Mouse (Mus musculus) bone marrow, adult 2 months (tissue): ENCODE data around the gene Dnase1l2. TPM values are rescaled to one million over a fixed set of nuclear protein-coding genes. Genes with fewer than 3 reads are reported as not detected.

Source experiments
- H3K27ac ChIP-seq: fragments of 200-500 bp; 2 replicates; pipeline ENCODE4 v1.5.1; 2012; ENCODE audit warnings: low read depth, mild to moderate bottlenecking, control low read depth, inconsistent platforms, low read length; ENCODE audit not compliant: control insufficient read depth, poor library complexity, insufficient read depth
- H3K4me1 ChIP-seq: fragments of 200-500 bp; 2 replicates; pipeline ENCODE4 v1.6.1; 2011; ENCODE audit warnings: low read length; ENCODE audit not compliant: control insufficient read depth, insufficient read depth
- H3K4me3 ChIP-seq: fragments of 200-500 bp; replicated peaks from 2 replicates; pipeline ENCODE3; 2011; ENCODE audit warnings: mild to moderate bottlenecking, low read depth, low read length, control low read depth; ENCODE audit not compliant: control insufficient read depth
- CTCF ChIP-seq: fragments of 200-500 bp; IDR thresholded peaks from 2 replicates; pipeline ENCODE4 v1.5.1; 2011; ENCODE audit warnings: low read length, control low read depth; ENCODE audit not compliant: control insufficient read depth, insufficient read depth
- POLR2A ChIP-seq: fragments of 200-500 bp; IDR thresholded peaks from 2 replicates; pipeline ENCODE4 v1.6.1; 2011; ENCODE audit warnings: low read depth, mild to moderate bottlenecking, control low read depth, low read length, borderline replicate concordance; ENCODE audit not compliant: control insufficient read depth
- WGBS: fragments of 180-500 bp; shearing (Covaris S2); methylation state at CpG from one replicate; pipeline ENCODE4 v1.1.7; 2018; 5-methylcytosine and 5-hydroxymethylcytosine counted together
- polyA plus RNA-seq: library from polyadenylated mRNA; stranded (reverse); fragments of >200 nt; gene quantifications from 2 replicates; pipeline ENCODE4 v1.2.4, GENCODE M21; 2011; ENCODE audit warnings: low replicate concordance; ENCODE audit not compliant: missing spikeins, insufficient read depth, insufficient read length

Gene Dnase1l2
- polyA plus RNA-seq, 1 experiment: 21.3 TPM

- H3K27ac ChIP-seq: peak overlapping the region; percentile 89
- 0% methylated on average over 21 of the region's 21 CpGs for WGBS
- TF ChIP-seq CTCF (no peak), POLR2A (no peak)
- H3K4me1 ChIP-seq: no peaks in the 10 kb centered on the region; the same call in 1 of the 2 replicates
- peak overlapping the region; percentile 99 for H3K4me3 ChIP-seq
Measured at GRCm38 (mm10) chr17:24415011-24415410, 27.9 kb downstream of the Dnase1l2 start.

- TF ChIP-seq POLR2A (peak; percentile 42), CTCF (peak; percentile 1; the same call in 1 of the 2 replicates)
- Histone ChIP-seq H3K27ac (peak within 1 kb of the TSS; percentile 92), H3K4me1 (no peaks in the 10 kb centered on the region; the same call in 1 of the 2 replicates), H3K4me3 (peak within 1 kb of the TSS; percentile 99)
- WGBS: under 1% methylated on average over 64 of the region's 64 CpGs
Measured at GRCm38 (mm10) chr17:24414230-24414976, 28.5 kb downstream of the Dnase1l2 start, which contains the start of gene Rnps1. Gene Rnps1 (plus strand): TSS chr17:24414565.

GRCm38 (mm10) chr17:24413557-24414211 is 29.2 kb downstream of the Dnase1l2 start:
- H3K4me3 ChIP-seq: peak overlapping the region; percentile 96
- no peaks in the 10 kb centered on the region; the same call in 1 of the 2 replicates for H3K4me1 ChIP-seq
- 5% methylated on average over 22 of the region's 22 CpGs for WGBS
- H3K27ac ChIP-seq: peak overlapping the region; percentile 92
- TF ChIP-seq CTCF (peak; percentile 31; the same call in 1 of the 2 replicates), POLR2A (no peak)

- H3K4me3 ChIP-seq: no peak overlapping the region
- H3K4me1 ChIP-seq: no peaks in the 10 kb centered on the region
- TF ChIP-seq CTCF: no peak
- no peak for TF ChIP-seq POLR2A
- 92% methylated on average over 12 of the region's 12 CpGs for WGBS
- no peak overlapping the region for H3K27ac ChIP-seq
Measured at GRCm38 (mm10) chr17:24407116-24407803, 35.6 kb downstream of the Dnase1l2 start.

GRCm38 (mm10) chr17:24402371-24402770 is 40.5 kb downstream of the Dnase1l2 start:
- 85% methylated on average over 3 of the region's 3 CpGs for WGBS
- Histone ChIP-seq H3K4me3 (no peak overlapping the region), H3K4me1 (no peaks in the 10 kb centered on the region), H3K27ac (no peak overlapping the region)
- TF ChIP-seq POLR2A: no peak
- TF ChIP-seq CTCF: no peak

GRCm38 (mm10) chr17:24394456-24394855 is 48.4 kb downstream of the Dnase1l2 start:
- no peak overlapping the region for H3K4me3 ChIP-seq
- no peak overlapping the region for H3K27ac ChIP-seq
- TF ChIP-seq POLR2A: no peak
- no peaks in the 10 kb centered on the region for H3K4me1 ChIP-seq
- 88% methylated on average over 7 of the region's 7 CpGs for WGBS

- TF ChIP-seq CTCF: no peak
- TF ChIP-seq POLR2A: no peak
- WGBS: 81% methylated on average over 4 of the region's 4 CpGs
Measured at GRCm38 (mm10) chr17:24393527-24393926, 49.4 kb downstream of the Dnase1l2 start.

GRCm38 (mm10) chr17:24391149-24391548 is 51.8 kb downstream of the Dnase1l2 start:
- no peak overlapping the region for H3K27ac ChIP-seq
- no peaks in the 10 kb centered on the region for H3K4me1 ChIP-seq
- 76% methylated on average over 8 of the region's 8 CpGs for WGBS
- TF ChIP-seq CTCF (peak; percentile 54), POLR2A (no peak)
- no peak overlapping the region for H3K4me3 ChIP-seq

More at GRCm38 (mm10) chr17:24393527-24393926, 49.4 kb downstream of the Dnase1l2 start:
- Histone ChIP-seq H3K27ac (no peak overlapping the region), H3K4me1 (no peaks in the 10 kb centered on the region), H3K4me3 (no peak overlapping the region)

Other genes starting within 250 kb of the Dnase1l2 start
- gene Tbc1d24, start 237.5 kb downstream of the Dnase1l2 start, polyA plus RNA-seq: 4.2 and 10.6 TPM in 2 replicates
- 0.27 and 0.37 TPM in 2 replicates for gene Ntn3, start 233.6 kb downstream of the Dnase1l2 start, polyA plus RNA-seq
- gene Tedc2, start 222.3 kb downstream of the Dnase1l2 start, polyA plus RNA-seq: 11.7 and 15.1 TPM in 2 replicates
- gene Ccnf, start 191.6 kb downstream of the Dnase1l2 start, polyA plus RNA-seq: 58.4 and 73.9 TPM in 2 replicates
- not detected in 2 replicates for gene Abca17, start 92.0 kb downstream of the Dnase1l2 start, polyA plus RNA-seq
- 18.6 and 36.5 TPM in 2 replicates for gene Abca3, start 91.2 kb downstream of the Dnase1l2 start, polyA plus RNA-seq
- gene Rnps1, start 28.5 kb downstream of the Dnase1l2 start, polyA plus RNA-seq: 53.5 and 73.6 TPM in 2 replicates
- 10.7 and 11.8 TPM in 2 replicates for gene Eci1, start 16.5 kb downstream of the Dnase1l2 start, polyA plus RNA-seq
- 34.5 and 70.1 TPM in 2 replicates for gene E4f1, start 27.2 kb upstream of the Dnase1l2 start, polyA plus RNA-seq
- 33.0 and 34.7 TPM in 2 replicates for gene Pgp, start 27.3 kb upstream of the Dnase1l2 start, polyA plus RNA-seq
- gene Bricd5, start 30.8 kb upstream of the Dnase1l2 start, polyA plus RNA-seq: 3.3 TPM in 1 of 2 replicates, not detected in the other
- gene Mlst8, start 36.0 kb upstream of the Dnase1l2 start, polyA plus RNA-seq: 9.8 and 22.9 TPM in 2 replicates
- not detected in 2 replicates for gene Caskin1, start 45.5 kb upstream of the Dnase1l2 start, polyA plus RNA-seq
- 79.2 and 108 TPM in 2 replicates for gene Traf7, start 84.8 kb upstream of the Dnase1l2 start, polyA plus RNA-seq
- not detected in 2 replicates for gene Rab26, start 91.1 kb upstream of the Dnase1l2 start, polyA plus RNA-seq
- 10.4 and 17.9 TPM in 2 replicates for gene Pkd1, start 106.7 kb upstream of the Dnase1l2 start, polyA plus RNA-seq
- 38.1 and 92.1 TPM in 2 replicates for gene Tsc2, start 189.5 kb upstream of the Dnase1l2 start, polyA plus RNA-seq
- 4.6 and 6.5 TPM in 2 replicates for gene Nthl1, start 189.6 kb upstream of the Dnase1l2 start, polyA plus RNA-seq
- 5.2 and 5.9 TPM in 2 replicates for gene Slc9a3r2, start 207.2 kb upstream of the Dnase1l2 start, polyA plus RNA-seq
- gene Npw, start 215.4 kb upstream of the Dnase1l2 start, polyA plus RNA-seq: not detected in 2 replicates
- 19.6 and 29.3 TPM in 2 replicates for gene Zfp598, start 226.6 kb upstream of the Dnase1l2 start, polyA plus RNA-seq
- gene Syngr3, start 246.8 kb upstream of the Dnase1l2 start, polyA plus RNA-seq: not detected in 2 replicates